Mouse (Mus musculus) embryonic facial prominence, embryonic 13.5 days (tissue): ENCODE results near the gene Reg3d. TPM values are rescaled to one million over a fixed set of nuclear protein-coding genes. Genes with fewer than 3 reads are reported as not detected.

Source experiments
- ATAC-seq: fragments of 200-750 bp; cut with Nextera tagmentation; 2 replicates; pipeline ENCODE4 v1.8.0; 2017; ENCODE audit warnings: low read depth; ENCODE audit not compliant: insufficient number of reproducible peaks, insufficient read depth, low FRiP score, low TSS enrichment
- H3K27ac ChIP-seq: fragments of 300-500 bp; sonication (generic); 2 replicates; pipeline ENCODE4 v1.5.1; 2015; ENCODE audit warnings: moderate library complexity, mild to moderate bottlenecking, inconsistent platforms
- H3K27me3 ChIP-seq: fragments of 300-500 bp; sonication (generic); 2 replicates; pipeline ENCODE4 v1.6.1; 2015; ENCODE audit warnings: mild to moderate bottlenecking, inconsistent platforms
- H3K36me3 ChIP-seq: fragments of 300-500 bp; sonication (generic); 2 replicates; pipeline ENCODE4 v1.6.1; 2015; ENCODE audit warnings: mild to moderate bottlenecking, inconsistent platforms
- H3K4me1 ChIP-seq: fragments of 300-500 bp; sonication (generic); 2 replicates; pipeline ENCODE4 v1.6.1; 2015; ENCODE audit warnings: inconsistent platforms
- H3K4me2 ChIP-seq: fragments of 300-500 bp; sonication (generic); 2 replicates; pipeline ENCODE4 v1.6.1; 2015; ENCODE audit warnings: moderate library complexity, mild to moderate bottlenecking, inconsistent platforms
- H3K4me3 ChIP-seq: fragments of 300-500 bp; sonication (generic); 2 replicates; pipeline ENCODE4 v1.5.1; 2015; ENCODE audit warnings: mild to moderate bottlenecking, inconsistent platforms
- H3K9ac ChIP-seq: fragments of 300-500 bp; sonication (generic); 2 replicates; pipeline ENCODE4 v1.6.1; 2015; ENCODE audit warnings: mild to moderate bottlenecking, inconsistent platforms
- H3K9me3 ChIP-seq: fragments of 300-500 bp; sonication (generic); 2 replicates; pipeline ENCODE4 v1.6.1; 2016; ENCODE audit warnings: inconsistent platforms
- polyA plus RNA-seq: library from polyadenylated mRNA; unstranded; fragments of >200 nt; fragmentation: Nextera tagmentation; extraction: Ambion mirVana; gene quantifications from 2 replicates; pipeline ENCODE4 v1.2.1, GENCODE M21; 2015

The Reg3d gene
- polyA plus RNA-seq, 1 experiment from 2014 or later: not detected

DNA sequence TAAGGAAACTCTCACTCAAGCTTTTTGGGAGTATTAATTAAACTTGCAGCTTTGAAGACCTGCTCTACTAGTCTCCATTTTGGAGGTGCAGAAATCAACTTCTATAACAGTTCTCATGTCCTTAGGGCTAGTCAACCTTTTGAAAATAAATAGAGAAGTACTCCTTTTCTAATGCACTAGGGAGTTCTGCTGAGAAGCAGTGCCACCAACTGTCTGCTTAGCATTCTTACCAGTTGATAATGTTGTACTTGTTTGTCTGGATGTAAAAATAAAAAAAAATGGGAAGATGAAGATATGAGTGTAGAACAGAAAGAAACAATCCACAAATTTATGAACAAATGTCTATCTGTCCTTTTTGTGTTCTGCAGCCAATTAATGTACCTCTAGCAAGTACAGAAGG lies 50.9 kb downstream of the Reg3d start:
- Histone ChIP-seq H3K27ac (no peak overlapping the region), H3K4me3 (no peak overlapping the region), H3K4me2 (no peak overlapping the region), H3K4me1 (no peaks in the 10 kb centered on the region), H3K27me3 (no peaks in the 10 kb centered on the region), H3K9ac (no peak overlapping the region), H3K9me3 (no peaks in the 10 kb centered on the region), H3K36me3 (no peaks in the 10 kb centered on the region)
- no peak for ATAC-seq

Other genes starting within 250 kb of the Reg3d start
- 14.9 TPM in 1 of 2 replicates, not detected in the other for gene Reg3b, start 8.2 kb downstream of the Reg3d start, polyA plus RNA-seq
- gene Reg3a, start 1.8 kb upstream of the Reg3d start, polyA plus RNA-seq: 0.33 TPM in 1 of 2 replicates, not detected in the other
- not detected in 2 replicates for gene Reg2, start 16.8 kb upstream of the Reg3d start, polyA plus RNA-seq
- gene Reg1, start 43.8 kb upstream of the Reg3d start, polyA plus RNA-seq: not detected in 2 replicates
- gene Reg3g, start 90.0 kb upstream of the Reg3d start, polyA plus RNA-seq: 6.7 and 22.0 TPM in 2 replicates